Comparison of ENCODE assay signal across 20 mouse cellular contexts in genomic region chr8:103879505-103879904, GRCm38 (mm10).
"Had no signal": no experiment of that assay in that cellular context is flagged by ENCODE, and none has a peak within 500 bp of the region (broad histone marks: within the 10 kb centered on the region; RNA-seq: fewer than 3 reads in every experiment).

No protein-coding gene starts in this region.

- H3K4me1 ChIP-seq: liver, embryonic 12.5 days; liver, embryonic 15.5 days; neural tube, embryonic 12.5 days had no signal

- H3K36me3 ChIP-seq: limb, embryonic 10.5 days; limb, embryonic 13.5 days; liver, embryonic 12.5 days; liver, embryonic 15.5 days; midbrain, embryonic 12.5 days; midbrain, embryonic 15.5 days; neural tube, embryonic 12.5 days; neural tube, embryonic 15.5 days had no signal

- H3K9me3 ChIP-seq: limb, embryonic 10.5 days; limb, embryonic 13.5 days; liver, embryonic 12.5 days; liver, embryonic 15.5 days; midbrain, embryonic 12.5 days; midbrain, embryonic 15.5 days; neural tube, embryonic 12.5 days; neural tube, embryonic 15.5 days had no signal

- DNase-seq: kidney, adult 2 months; kidney, postnatal 25 days; layer of hippocampus, adult 9-11 months; liver; right cerebral cortex, adult 18-20 months; right cerebral cortex, postnatal 14 days; thymus, adult 18-20 months; thymus, postnatal 36 days had no signal

- H3K27me3 ChIP-seq: limb, embryonic 13.5 days; liver, embryonic 15.5 days; midbrain, embryonic 12.5 days; midbrain, embryonic 15.5 days; neural tube, embryonic 12.5 days; neural tube, embryonic 15.5 days had no signal

- H3K9ac ChIP-seq: limb, embryonic 13.5 days; liver, embryonic 12.5 days; liver, embryonic 15.5 days; midbrain, embryonic 12.5 days; midbrain, embryonic 15.5 days; neural tube, embryonic 12.5 days; neural tube, embryonic 15.5 days had no signal

- H3K27ac ChIP-seq: kidney, postnatal 0 days; layer of hippocampus, adult 2 months; limb, embryonic 10.5 days; limb, embryonic 13.5 days; liver, embryonic 12.5 days; liver, embryonic 15.5 days; macrophage; midbrain, embryonic 12.5 days; midbrain, embryonic 15.5 days; neural tube, embryonic 12.5 days; neural tube, embryonic 15.5 days had no signal

- H3K4me2 ChIP-seq: limb, embryonic 13.5 days; liver, embryonic 12.5 days; liver, embryonic 15.5 days; midbrain, embryonic 12.5 days; midbrain, embryonic 15.5 days; neural tube, embryonic 12.5 days; neural tube, embryonic 15.5 days had no signal

- ATAC-seq: intestine, postnatal 0 days; liver, embryonic 12.5 days; midbrain, embryonic 15.5 days had no signal

- H3K4me3 ChIP-seq: layer of hippocampus, adult 2 months; limb, embryonic 10.5 days; limb, embryonic 13.5 days; liver, embryonic 12.5 days; liver, embryonic 15.5 days; midbrain, embryonic 12.5 days; midbrain, embryonic 15.5 days; neural tube, embryonic 12.5 days; neural tube, embryonic 15.5 days had no signal
